Mouse (Mus musculus) stomach, embryonic 15.5 days (tissue): ENCODE results near the gene Fbxo42. TPM values are rescaled to one million over a fixed set of nuclear protein-coding genes. Genes with fewer than 3 reads are reported as not detected.

Experiments
- ATAC-seq: fragments of 200-750 bp; cut with Nextera tagmentation; 2 replicates; pipeline ENCODE4 v1.8.0; 2017; ENCODE audit warnings: low read depth, moderate number of reproducible peaks, moderate TSS enrichment; ENCODE audit not compliant: insufficient read depth, low FRiP score
- H3K27ac ChIP-seq: fragments of 300-500 bp; sonication (generic); 2 replicates; pipeline ENCODE4 v1.5.1; 2015; ENCODE audit warnings: mild to moderate bottlenecking, inconsistent platforms
- H3K27me3 ChIP-seq: fragments of 300-500 bp; sonication (generic); replicated peaks from 2 replicates; pipeline ENCODE4 v1.6.1; 2015; ENCODE audit warnings: inconsistent platforms
- H3K36me3 ChIP-seq: fragments of 300-500 bp; sonication (generic); 2 replicates; pipeline ENCODE4 v1.6.1; 2015; ENCODE audit warnings: inconsistent platforms
- H3K4me1 ChIP-seq: fragments of 300-500 bp; sonication (generic); 2 replicates; pipeline ENCODE4 v1.6.1; 2015; ENCODE audit warnings: inconsistent platforms
- H3K4me2 ChIP-seq: fragments of 300-500 bp; sonication (generic); 2 replicates; pipeline ENCODE4 v1.6.1; 2015; ENCODE audit warnings: mild to moderate bottlenecking, inconsistent platforms
- H3K4me3 ChIP-seq: fragments of 300-500 bp; sonication (generic); replicated peaks from 2 replicates; pipeline ENCODE4 v1.5.1; 2015; ENCODE audit warnings: inconsistent platforms
- H3K9ac ChIP-seq: fragments of 300-500 bp; sonication (generic); 2 replicates; pipeline ENCODE4 v1.6.1; 2015; ENCODE audit warnings: inconsistent platforms
- H3K9me3 ChIP-seq: fragments of 300-500 bp; sonication (generic); 2 replicates; pipeline ENCODE4 v1.6.1; 2016; ENCODE audit warnings: inconsistent platforms
- WGBS: fragments of 180-500 bp; shearing (Covaris S2); methylation state at CpG from one replicate; pipeline ENCODE4 v1.1.7; 2015; 5-methylcytosine and 5-hydroxymethylcytosine counted together
- polyA plus RNA-seq: library from polyadenylated mRNA; unstranded; fragments of >200 nt; fragmentation: Nextera tagmentation; extraction: Ambion mirVana; gene quantifications from 2 replicates; pipeline ENCODE4 v1.2.1, GENCODE M21; 2015

Fbxo42 gene
- polyA plus RNA-seq, 1 experiment from 2014 or later: 21.4 TPM

- Histone ChIP-seq H3K27me3 (no peaks in the 10 kb centered on the region), H3K27ac (peak overlapping the region; percentile 40; the same call in 1 of the 2 replicates), H3K4me3 (no peak overlapping the region), H3K36me3 (no peaks in the 10 kb centered on the region), H3K9ac (no peak overlapping the region), H3K4me1 (peaks cover 13% of the 10 kb centered on the region), H3K9me3 (no peaks in the 10 kb centered on the region), H3K4me2 (no peak overlapping the region)
- 37% methylated on average over 11 of the region's 11 CpGs for WGBS
- ATAC-seq: 0 out of 2 replicates have a peak, but pooled peaks have one; percentile 43
These were observed 11.4 kb downstream of the Fbxo42 start for GRCm38 (mm10) chr4:141159093-141159492.

GRCm38 (mm10) chr4:141159666-141160065 lies 12.0 kb downstream of the Fbxo42 start:
- Histone ChIP-seq H3K4me2 (no peak overlapping the region), H3K9ac (no peak overlapping the region), H3K27me3 (no peaks in the 10 kb centered on the region), H3K36me3 (no peaks in the 10 kb centered on the region), H3K4me3 (no peak overlapping the region), H3K4me1 (peaks cover 13% of the 10 kb centered on the region; the same call in 1 of the 2 replicates), H3K27ac (peak overlapping the region; percentile 42; the same call in 1 of the 2 replicates), H3K9me3 (no peaks in the 10 kb centered on the region)
- WGBS: 32% methylated on average over 5 of the region's 5 CpGs
- ATAC-seq: no peak

- peaks cover 13% of the 10 kb centered on the region; the same call in 1 of the 2 replicates for H3K4me1 ChIP-seq
These were observed 12.5 kb downstream of the Fbxo42 start for GRCm38 (mm10) chr4:141160193-141160592.

GRCm38 (mm10) chr4:141161699-141162208 lies 14.0 kb downstream of the Fbxo42 start:
- Histone ChIP-seq H3K4me1 (peaks cover 10% of the 10 kb centered on the region; the same call in 1 of the 2 replicates), H3K4me2 (no peak overlapping the region), H3K9ac (no peak overlapping the region), H3K4me3 (no peak overlapping the region), H3K9me3 (no peaks in the 10 kb centered on the region), H3K27ac (no peak overlapping the region), H3K36me3 (no peaks in the 10 kb centered on the region), H3K27me3 (no peaks in the 10 kb centered on the region)
- peak; percentile 75; the same call in 1 of the 2 replicates for ATAC-seq
- WGBS: 73% methylated on average over 6 of the region's 6 CpGs

More at GRCm38 (mm10) chr4:141160193-141160592, 12.5 kb downstream of the Fbxo42 start:
- H3K4me3 ChIP-seq: no peak overlapping the region
- H3K27ac ChIP-seq: no peak overlapping the region
- no peak overlapping the region for H3K9ac ChIP-seq
- H3K36me3 ChIP-seq: no peaks in the 10 kb centered on the region
- ATAC-seq: no peak
- no peaks in the 10 kb centered on the region for H3K27me3 ChIP-seq
- WGBS: 83% methylated on average over 4 of the region's 4 CpGs
- H3K9me3 ChIP-seq: no peaks in the 10 kb centered on the region
- no peak overlapping the region for H3K4me2 ChIP-seq

GRCm38 (mm10) chr4:141163729-141164128 lies 16.0 kb downstream of the Fbxo42 start:
- Histone ChIP-seq H3K27ac (no peak overlapping the region), H3K27me3 (no peaks in the 10 kb centered on the region), H3K9me3 (no peaks in the 10 kb centered on the region), H3K36me3 (0 out of 2 replicates have a peak, but pooled peaks cover 7% of the 10 kb centered on the region), H3K4me3 (no peak overlapping the region), H3K9ac (no peak overlapping the region), H3K4me2 (no peak overlapping the region), H3K4me1 (peaks cover 10% of the 10 kb centered on the region; the same call in 1 of the 2 replicates)
- WGBS: 92% methylated on average over 5 of the region's 5 CpGs
- no peak for ATAC-seq

- Histone ChIP-seq H3K4me2 (no peak overlapping the region), H3K4me3 (no peak overlapping the region), H3K4me1 (no peaks in the 10 kb centered on the region), H3K36me3 (peaks cover 11% of the 10 kb centered on the region), H3K9ac (no peak overlapping the region), H3K27ac (no peak overlapping the region), H3K9me3 (no peaks in the 10 kb centered on the region), H3K27me3 (no peaks in the 10 kb centered on the region)
- 69% methylated on average over 8 of the region's 8 CpGs for WGBS
- ATAC-seq: no peak
These were observed 18.1 kb downstream of the Fbxo42 start for GRCm38 (mm10) chr4:141165744-141166292.

- ATAC-seq: no peak
- H3K27ac ChIP-seq: no peak overlapping the region
- no peak overlapping the region for H3K9ac ChIP-seq
- no peak overlapping the region for H3K4me3 ChIP-seq
- H3K9me3 ChIP-seq: no peaks in the 10 kb centered on the region
- 93% methylated on average over 3 of the region's 3 CpGs for WGBS
- H3K4me2 ChIP-seq: no peak overlapping the region
- peaks cover 23% of the 10 kb centered on the region for H3K36me3 ChIP-seq
- no peaks in the 10 kb centered on the region for H3K4me1 ChIP-seq
- H3K27me3 ChIP-seq: no peaks in the 10 kb centered on the region
These were observed 19.4 kb downstream of the Fbxo42 start for GRCm38 (mm10) chr4:141167156-141167555.

GRCm38 (mm10) chr4:141172121-141172520 lies 24.4 kb downstream of the Fbxo42 start:
- Histone ChIP-seq H3K36me3 (peaks cover 28% of the 10 kb centered on the region), H3K9ac (no peak overlapping the region), H3K4me2 (no peak overlapping the region), H3K9me3 (no peaks in the 10 kb centered on the region), H3K4me3 (no peak overlapping the region), H3K27ac (no peak overlapping the region), H3K4me1 (no peaks in the 10 kb centered on the region), H3K27me3 (no peaks in the 10 kb centered on the region)
- 94% methylated on average over 8 of the region's 8 CpGs for WGBS
- no peak for ATAC-seq

GRCm38 (mm10) chr4:141175783-141176182 lies 28.1 kb downstream of the Fbxo42 start:
- Histone ChIP-seq H3K4me1 (no peaks in the 10 kb centered on the region), H3K36me3 (peaks cover 16% of the 10 kb centered on the region), H3K4me2 (no peak overlapping the region), H3K4me3 (no peak overlapping the region), H3K9ac (no peak overlapping the region), H3K9me3 (no peaks in the 10 kb centered on the region), H3K27ac (no peak overlapping the region), H3K27me3 (no peaks in the 10 kb centered on the region)
- WGBS: 79% methylated on average over 5 of the region's 5 CpGs
- ATAC-seq: no peak

- Histone ChIP-seq H3K4me3 (no peak overlapping the region), H3K27ac (0 out of 2 replicates have a peak overlapping the region, but pooled peaks have one; percentile 28), H3K9ac (no peak overlapping the region), H3K27me3 (no peaks in the 10 kb centered on the region), H3K4me1 (no peaks in the 10 kb centered on the region), H3K9me3 (no peaks in the 10 kb centered on the region), H3K4me2 (no peak overlapping the region), H3K36me3 (peaks cover 13% of the 10 kb centered on the region)
- no peak for ATAC-seq
- WGBS: 76% methylated on average over 10 of the region's 10 CpGs
These were observed 28.7 kb downstream of the Fbxo42 start for GRCm38 (mm10) chr4:141176328-141176838.

- WGBS: 84% methylated on average over 4 of the region's 4 CpGs
- H3K36me3 ChIP-seq: peaks cover 11% of the 10 kb centered on the region
- ATAC-seq: no peak
These were observed 30.8 kb downstream of the Fbxo42 start for GRCm38 (mm10) chr4:141178500-141178899.

GRCm38 (mm10) chr4:141180831-141181230 lies 33.1 kb downstream of the Fbxo42 start:
- WGBS: 76% methylated on average over 8 of the region's 8 CpGs
- H3K36me3 ChIP-seq: peaks cover 7% of the 10 kb centered on the region
- no peak for ATAC-seq

More at GRCm38 (mm10) chr4:141178500-141178899, 30.8 kb downstream of the Fbxo42 start:
- no peak overlapping the region for H3K9ac ChIP-seq
- H3K4me3 ChIP-seq: no peak overlapping the region
- H3K4me1 ChIP-seq: no peaks in the 10 kb centered on the region
- no peak overlapping the region for H3K27ac ChIP-seq
- H3K4me2 ChIP-seq: no peak overlapping the region
- no peaks in the 10 kb centered on the region for H3K27me3 ChIP-seq
- no peaks in the 10 kb centered on the region for H3K9me3 ChIP-seq

More at GRCm38 (mm10) chr4:141180831-141181230, 33.1 kb downstream of the Fbxo42 start:
- Histone ChIP-seq H3K27me3 (no peaks in the 10 kb centered on the region), H3K4me1 (no peaks in the 10 kb centered on the region), H3K9ac (no peak overlapping the region), H3K4me3 (no peak overlapping the region), H3K4me2 (no peak overlapping the region), H3K27ac (no peak overlapping the region), H3K9me3 (no peaks in the 10 kb centered on the region)
